Mouse (Mus musculus) activated CD4-positive, CD25-positive, alpha-beta regulatory T cell, adult 4 months (primary cell): ENCODE measurements around the gene Gm15446. TPM values are rescaled to one million over a fixed set of nuclear protein-coding genes. Genes with fewer than 3 reads are reported as not detected.
A peak's percentile ranks its signal among the peaks of the same experiment; 100 is the strongest.
"Not testable (repeated sequence)": the region's sequence is repeated elsewhere in the genome, so short reads cannot be mapped to it uniquely, and the experiment has no call there.

Experiments
- ATAC-seq: one replicate; pipeline ENCODE4 v1.8.0; 2017
- polyA plus RNA-seq, 2 experiments: library from polyadenylated mRNA; unstranded; fragments of 100-300 nt; shearing (Covaris generic); gene quantifications; one replicate each; pipeline ENCODE4 v1.2.1; 2017

The Gm15446 gene
- 10 to 100 TPM; 24.4 to 50.7 TPM for polyA plus RNA-seq

GRCm38 (mm10) chr5:109923261-109924071, at the start of gene Gm15446:
Gm15446 (plus strand) TSS chr5:109923400.
- peak; percentile 100 for ATAC-seq

GRCm38 (mm10) chr5:109924129-109924528, 929 bp downstream of the Gm15446 start:
- not testable (repeated sequence) for ATAC-seq

GRCm38 (mm10) chr5:109924936-109925335, 1.7 kb downstream of the Gm15446 start:
- no peak for ATAC-seq

GRCm38 (mm10) chr5:109950281-109950680, 27.1 kb downstream of the Gm15446 start:
- no peak for ATAC-seq

GRCm38 (mm10) chr5:109980743-109981142, 57.5 kb downstream of the Gm15446 start:
- ATAC-seq: not testable (repeated sequence)

Other genes with a start within 250 kb of the Gm15446 start
- 10 to 100 TPM in 1 of 2 experiments, 1 to 10 TPM in 1; 8.3 to 10.8 TPM for gene 5430403G16Rik, start 232.4 kb upstream of the Gm15446 start, polyA plus RNA-seq
- 10 to 100 TPM; 11.6 to 29.7 TPM for gene 4930522L14Rik, start 171.5 kb upstream of the Gm15446 start, polyA plus RNA-seq
- gene Zfp932, start 73.1 kb downstream of the Gm15446 start, polyA plus RNA-seq: 10 to 100 TPM; 24.6 to 38.3 TPM
- 10 to 100 TPM in 1 of 2 experiments, 1 to 10 TPM in 1; 8.8 to 11.2 TPM for gene Gm17655, start 149.1 kb downstream of the Gm15446 start, polyA plus RNA-seq
- gene Gm35315, start 171.0 kb downstream of the Gm15446 start, polyA plus RNA-seq: 1 to 10 TPM; 1.6 to 3.0 TPM
- gene Plcxd1, start 176.6 kb downstream of the Gm15446 start, polyA plus RNA-seq: 1 to 10 TPM in 1 of 2 experiments, under 1 TPM in 1; 0.63 to 1.6 TPM
- gene Gtpbp6, start 184.8 kb downstream of the Gm15446 start, polyA plus RNA-seq: 10 to 100 TPM; 11.6 to 11.7 TPM
- gene Zfp605, start 186.7 kb downstream of the Gm15446 start, polyA plus RNA-seq: 1 to 10 TPM; 3.5 to 4.6 TPM
- 10 to 100 TPM; 35.7 to 50.7 TPM for gene Chfr, start 212.4 kb downstream of the Gm15446 start, polyA plus RNA-seq